Mouse (Mus musculus): ENCODE results near the gene Rpl31.

Rpl31 gene

GRCm38 (mm10) chr1:39367601-39368266 is at the start of gene Rpl31:
Gene Rpl31, plus strand, starts transcription at chr1:39367842.
- DNase-seq (ENCODE audit: low read depth, low spot score) = peak; percentile 96

- DNase-seq (ENCODE audit: low read depth, low spot score) = no peak
These were observed 49.7 kb upstream of the Rpl31 start for GRCm38 (mm10) chr1:39317935-39318334.

GRCm38 (mm10) chr1:39318870-39319269 is 48.8 kb upstream of the Rpl31 start:
- no peak for DNase-seq (ENCODE audit: low read depth, low spot score)

GRCm38 (mm10) chr1:39321954-39322353 is 45.7 kb upstream of the Rpl31 start:
- DNase-seq (ENCODE audit: low read depth, low spot score) = no peak

GRCm38 (mm10) chr1:39325228-39325627 is 42.4 kb upstream of the Rpl31 start:
- DNase-seq (ENCODE audit: low read depth, low spot score) = no peak

GRCm38 (mm10) chr1:39327546-39327945 is 40.1 kb upstream of the Rpl31 start:
- DNase-seq (ENCODE audit: low read depth, low spot score) = no peak

- no peak for DNase-seq (ENCODE audit: low read depth, low spot score)
These were observed 36.6 kb upstream of the Rpl31 start for GRCm38 (mm10) chr1:39330857-39331594.

- DNase-seq (ENCODE audit: low read depth, low spot score) = no peak
These were observed 35.2 kb upstream of the Rpl31 start for GRCm38 (mm10) chr1:39332456-39332855.

GRCm38 (mm10) chr1:39335561-39336196 is 32.0 kb upstream of the Rpl31 start:
- no peak for DNase-seq (ENCODE audit: low read depth, low spot score)

- no peak for DNase-seq (ENCODE audit: low read depth, low spot score)
These were observed 30.9 kb upstream of the Rpl31 start for GRCm38 (mm10) chr1:39336788-39337187.

- DNase-seq (ENCODE audit: low read depth, low spot score) = no peak
These were observed 28.8 kb upstream of the Rpl31 start for GRCm38 (mm10) chr1:39338831-39339230.

- no peak for DNase-seq (ENCODE audit: low read depth, low spot score)
These were observed 28.2 kb upstream of the Rpl31 start for GRCm38 (mm10) chr1:39339455-39339854.

GRCm38 (mm10) chr1:39340156-39340555 is 27.5 kb upstream of the Rpl31 start:
- DNase-seq (ENCODE audit: low read depth, low spot score) = no peak

- peak; percentile 80 for DNase-seq (ENCODE audit: low read depth, low spot score)
These were observed 27.0 kb upstream of the Rpl31 start for GRCm38 (mm10) chr1:39340647-39341046.

- DNase-seq (ENCODE audit: low read depth, low spot score) = no peak
These were observed 25.8 kb upstream of the Rpl31 start for GRCm38 (mm10) chr1:39341807-39342206.

GRCm38 (mm10) chr1:39343242-39343641 is 24.4 kb upstream of the Rpl31 start:
- no peak for DNase-seq (ENCODE audit: low read depth, low spot score)

- DNase-seq (ENCODE audit: low read depth, low spot score) = peak; percentile 72
These were observed 22.6 kb upstream of the Rpl31 start for GRCm38 (mm10) chr1:39344981-39345600.

- peak; percentile 55 for DNase-seq (ENCODE audit: low read depth, low spot score)
These were observed 18.6 kb upstream of the Rpl31 start for GRCm38 (mm10) chr1:39349001-39349400.

- peak; percentile 59 for DNase-seq (ENCODE audit: low read depth, low spot score)
These were observed 18.2 kb upstream of the Rpl31 start for GRCm38 (mm10) chr1:39349427-39349826.

GRCm38 (mm10) chr1:39361754-39362514 is 5.7 kb upstream of the Rpl31 start:
- DNase-seq (ENCODE audit: low read depth, low spot score) = peak; percentile 84

GRCm38 (mm10) chr1:39362515-39362893 is 5.1 kb upstream of the Rpl31 start:
- peak; percentile 70 for DNase-seq (ENCODE audit: low read depth, low spot score)
